In the genomic region with DNA sequence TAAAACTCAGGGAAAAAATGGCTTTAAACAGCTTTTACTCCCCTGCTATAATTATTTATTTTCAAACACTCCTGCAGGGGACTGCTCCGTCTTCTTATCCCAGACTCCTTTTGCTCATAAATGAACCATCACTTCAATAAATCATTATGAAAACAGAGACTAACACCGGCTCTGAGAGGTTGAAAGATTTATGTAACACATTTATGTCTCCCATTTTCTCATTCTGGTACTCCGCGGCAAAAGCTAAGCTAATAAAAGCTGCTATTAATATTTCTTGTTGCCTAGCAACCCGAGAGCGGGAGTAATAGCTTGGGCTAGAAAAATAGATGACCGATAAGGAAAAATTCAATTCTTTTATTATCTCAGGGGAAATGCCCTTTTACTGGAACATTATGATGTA, we compare ENCODE assay signal across 10 mouse cellular contexts.
DNase-seq lines count a peak whose midpoint lies in the region; ATAC-seq and TF ChIP-seq lines count a peak whose summit lies in the region.
"Had no signal": no experiment of that assay in that cellular context is flagged by ENCODE, and none has a peak within 500 bp of the region (broad histone marks: within the 10 kb centered on the region; RNA-seq: fewer than 3 reads in every experiment).

No protein-coding gene starts in this region.

- WGBS in forebrain, embryonic 15.5 days = 71% methylated on average over 7 of the region's 7 CpGs
- WGBS in forebrain, embryonic 12.5 days = 80% methylated on average over 7 of the region's 7 CpGs
- WGBS in limb, embryonic 14.5 days = 15% methylated on average over 7 of the region's 7 CpGs

- no peak for TF ChIP-seq CTCF in layer of hippocampus, adult 2 months (conservative IDR thresholded peaks at IDR 0.05)

- H3K27me3 ChIP-seq in forebrain, embryonic 15.5 days = peaks cover 11% of the 10 kb centered on the region; the same call in 1 of the 2 replicates
- H3K27me3 ChIP-seq in forebrain, embryonic 12.5 days = no peaks in the 10 kb centered on the region
- peaks cover 8% of the 10 kb centered on the region for H3K27me3 ChIP-seq in limb, embryonic 14.5 days (ENCODE audit: control insufficient read depth, insufficient read depth, low read length)

- H3K4me3 ChIP-seq in forebrain, embryonic 15.5 days = no peak overlapping the region
- H3K4me3 ChIP-seq in forebrain, embryonic 12.5 days (replicated peaks) = no peak overlapping the region
- peak overlapping the region; percentile 33; the same call in 1 of the 2 replicates for H3K4me3 ChIP-seq in layer of hippocampus, adult 2 months
- H3K4me3 ChIP-seq in limb, embryonic 14.5 days (replicated peaks; ENCODE audit: low read length) = no peak overlapping the region

- no peak for TF ChIP-seq POLR2A in limb, embryonic 14.5 days (IDR thresholded peaks at IDR 0.05; ENCODE audit: borderline replicate concordance, extremely low read depth, insufficient read depth, insufficient read length)

- H3K4me1 ChIP-seq in forebrain, embryonic 15.5 days = peaks cover 12% of the 10 kb centered on the region
- peaks cover 15% of the 10 kb centered on the region for H3K4me1 ChIP-seq in forebrain, embryonic 12.5 days
- peaks cover 29% of the 10 kb centered on the region for H3K4me1 ChIP-seq in limb, embryonic 14.5 days (ENCODE audit: control insufficient read depth, insufficient read depth, low read length)

- H3K4me2 ChIP-seq in forebrain, embryonic 15.5 days (replicated peaks) = no peak overlapping the region
- H3K4me2 ChIP-seq in forebrain, embryonic 12.5 days = no peak overlapping the region
- peak overlapping the region; percentile 24 for H3K4me2 ChIP-seq in limb, embryonic 14.5 days (replicated peaks; ENCODE audit: low read depth, low read length, severe bottlenecking)

- no peak for ATAC-seq in forebrain, embryonic 15.5 days (replicated peaks)
- ATAC-seq in forebrain, embryonic 12.5 days (ENCODE audit: low FRiP score) = no peak
- peak; percentile 38; the same call in 1 of the 2 replicates for ATAC-seq in limb, embryonic 14.5 days (ENCODE audit: low FRiP score, low read depth)

- H3K27ac ChIP-seq in forebrain, embryonic 15.5 days (replicated peaks) = peak overlapping the region; percentile 67
- no peak overlapping the region for H3K27ac ChIP-seq in forebrain, embryonic 12.5 days
- peak overlapping the region; percentile 77 for H3K27ac ChIP-seq in layer of hippocampus, adult 2 months
- no peak overlapping the region for H3K27ac ChIP-seq in limb, embryonic 14.5 days (replicated peaks; ENCODE audit: low read depth, low read length)

- peak in 1 of 2 experiments; percentile 21 for DNase-seq in layer of hippocampus, adult 2 months (ENCODE audit: low spot score in 2 of 2)
- DNase-seq in layer of hippocampus, postnatal 25 days (ENCODE audit: extremely low spot score in 1 of 2, low spot score in 1 of 2) = no peak
- DNase-seq in MN1 (ENCODE audit: low spot score) = peak; percentile 34
- DNase-seq in limb, embryonic 14.5 days (ENCODE audit: low spot score) = peak; percentile 68
- no peak for DNase-seq in Muller cell, postnatal 12 days (ENCODE audit: inconsistent ontology term)
- no peak for DNase-seq in cerebellum, adult 9-11 months
- DNase-seq: right cerebral cortex, postnatal 25 days; thymus, postnatal 25 days had no signal

- no peak overlapping the region for H3K9ac ChIP-seq in forebrain, embryonic 15.5 days (replicated peaks)
- no peak overlapping the region for H3K9ac ChIP-seq in forebrain, embryonic 12.5 days
- no peak overlapping the region for H3K9ac ChIP-seq in limb, embryonic 14.5 days (ENCODE audit: low read depth, low read length, severe bottlenecking)

- H3K9me3 ChIP-seq in forebrain, embryonic 15.5 days = no peaks in the 10 kb centered on the region
- no peaks in the 10 kb centered on the region for H3K9me3 ChIP-seq in forebrain, embryonic 12.5 days
- H3K9me3 ChIP-seq in limb, embryonic 14.5 days (ENCODE audit: control insufficient read depth, low read length) = no peaks in the 10 kb centered on the region

- H3K36me3 ChIP-seq in forebrain, embryonic 15.5 days = no peaks in the 10 kb centered on the region
- H3K36me3 ChIP-seq in forebrain, embryonic 12.5 days (replicated peaks) = no peaks in the 10 kb centered on the region
- H3K36me3 ChIP-seq in limb, embryonic 14.5 days (ENCODE audit: control insufficient read depth, insufficient read depth, low read length) = no peaks in the 10 kb centered on the region

Comparison
In these comparisons a context has a peak if more than half of its experiments do, and no peak if none do; other contexts are left out.
1. H3K27ac ChIP-seq: peak in forebrain, embryonic 15.5 days (single experiment) and layer of hippocampus, adult 2 months (single experiment); none in forebrain, embryonic 12.5 days (single experiment) and limb, embryonic 14.5 days (single experiment).
2. DNase-seq: peak in MN1 (single experiment) and limb, embryonic 14.5 days (single experiment); none in layer of hippocampus, postnatal 25 days (0 of 2), Muller cell, postnatal 12 days (single experiment) and cerebellum, adult 9-11 months (single experiment).